Mouse (Mus musculus): Measurements from ENCODE around the gene Gm5938.

The Gm5938 gene

DNA sequence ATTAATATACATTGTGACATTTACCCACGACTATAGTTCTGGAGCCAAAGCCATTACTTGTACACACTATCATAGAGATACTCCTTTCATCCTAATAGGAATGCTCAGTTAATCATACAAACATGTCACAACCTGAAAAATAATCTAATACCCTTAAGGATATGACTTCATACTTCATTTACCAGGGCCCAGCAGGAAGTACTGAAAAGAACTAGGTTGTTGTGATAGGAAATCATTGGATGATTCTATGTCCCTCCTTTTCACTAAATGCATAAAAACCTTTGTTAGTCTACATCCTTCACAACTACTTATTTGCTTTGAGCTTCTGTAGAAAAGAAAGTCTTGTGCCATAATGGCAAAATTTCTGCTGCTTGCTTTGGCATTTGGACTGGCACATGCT lies at the start of gene Gm5938:
Gene Gm5938 (plus strand): TSS at position 301 of the 400 bp plus-strand sequence.
- DNase-seq (ENCODE audit: low read depth), result no peak

DNA sequence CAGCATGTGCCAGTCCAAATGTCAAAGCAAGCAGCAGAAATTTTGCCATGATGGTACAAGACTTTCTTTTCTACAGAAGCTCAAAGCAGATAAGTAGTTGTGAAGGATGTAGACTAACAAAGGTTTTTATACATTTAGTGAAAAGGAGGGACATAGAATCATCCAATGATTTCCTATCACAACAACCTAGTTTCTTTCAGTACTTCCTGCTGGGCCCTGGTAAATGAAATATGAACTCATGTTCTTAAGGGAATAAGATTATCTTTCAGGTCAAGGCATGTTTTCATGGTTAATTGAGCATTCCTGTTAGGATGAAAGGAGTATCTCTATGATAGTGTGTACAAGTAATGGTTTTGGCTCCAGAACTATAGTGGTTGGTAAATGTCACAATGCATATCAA lies 34.0 kb upstream of the Gm5938 start, which contains the start of gene Obp1a:
Gene Obp1a (minus strand): TSS at position 101 of the 400 bp plus-strand sequence.
- DNase-seq (ENCODE audit: low read depth), result no peak

Data from NIH3T3 (cell line).